Comparison of ENCODE assay signal across 24 mouse cellular contexts in genomic region chr14:13790001-13790400, GRCm38 (mm10).
"Had no signal": no experiment of that assay in that cellular context is flagged by ENCODE, and none has a peak within 500 bp of the region (broad histone marks: within the 10 kb centered on the region; RNA-seq: fewer than 3 reads in every experiment).

No protein-coding gene starts in this region.

- H3K4me1 ChIP-seq: embryonic facial prominence, embryonic 10.5 days; embryonic facial prominence, embryonic 12.5 days; embryonic facial prominence, embryonic 13.5 days; embryonic facial prominence, embryonic 15.5 days; forebrain, embryonic 10.5 days; forebrain, embryonic 12.5 days; forebrain, embryonic 13.5 days; forebrain, embryonic 15.5 days had no signal

- H3K36me3 ChIP-seq: embryonic facial prominence, embryonic 10.5 days; embryonic facial prominence, embryonic 12.5 days; embryonic facial prominence, embryonic 13.5 days; embryonic facial prominence, embryonic 15.5 days; forebrain, embryonic 10.5 days; forebrain, embryonic 12.5 days; forebrain, embryonic 15.5 days had no signal

- DNase-seq: cerebellum, adult 9-11 months; cerebellum, postnatal 10 days; cerebellum, postnatal 14 days; cerebellum, postnatal 25 days; cerebellum, postnatal 36 days; embryo, embryonic 11 days; forebrain, postnatal 0 days; gastrocnemius, adult 2 months; gastrocnemius, postnatal 10 days; gastrocnemius, postnatal 14 days; gastrocnemius, postnatal 25 days; gastrocnemius, postnatal 36 days; heart, adult 11 months; heart, adult 18-20 months; heart, adult 2 months had no signal

- H3K9ac ChIP-seq: embryonic facial prominence, embryonic 12.5 days; embryonic facial prominence, embryonic 13.5 days; embryonic facial prominence, embryonic 15.5 days; forebrain, embryonic 12.5 days; forebrain, embryonic 13.5 days; forebrain, embryonic 15.5 days; forebrain, postnatal 0 days had no signal

- H3K9me3 ChIP-seq: embryonic facial prominence, embryonic 10.5 days; embryonic facial prominence, embryonic 12.5 days; embryonic facial prominence, embryonic 13.5 days; embryonic facial prominence, embryonic 15.5 days; forebrain, embryonic 10.5 days; forebrain, embryonic 12.5 days; forebrain, embryonic 13.5 days; forebrain, embryonic 15.5 days had no signal

- H3K4me3 ChIP-seq: embryonic facial prominence, embryonic 10.5 days; embryonic facial prominence, embryonic 12.5 days; embryonic facial prominence, embryonic 13.5 days; embryonic facial prominence, embryonic 15.5 days; erythroblast, embryonic 14.5 days; forebrain, embryonic 10.5 days; forebrain, embryonic 12.5 days; forebrain, embryonic 13.5 days; forebrain, embryonic 15.5 days; gastrocnemius, adult 2 months; heart, adult 2 months had no signal

- H3K27ac ChIP-seq: embryonic facial prominence, embryonic 10.5 days; embryonic facial prominence, embryonic 12.5 days; embryonic facial prominence, embryonic 13.5 days; embryonic facial prominence, embryonic 15.5 days; forebrain, embryonic 10.5 days; forebrain, embryonic 12.5 days; forebrain, embryonic 13.5 days; forebrain, embryonic 15.5 days; gastrocnemius, adult 2 months; heart, adult 2 months had no signal
